Mouse (Mus musculus) ES-Bruce4 (cell line): ENCODE results near the gene Arfgap1. TPM values are rescaled to one million over a fixed set of nuclear protein-coding genes. Genes with fewer than 3 reads are reported as not detected.

Experiments
- H3K27ac ChIP-seq: 2 replicates; pipeline ENCODE4 v1.5.1; 2012; ENCODE audit warnings: low read length, inconsistent platforms; ENCODE audit not compliant: insufficient read depth
- H3K27me3 ChIP-seq: 2 replicates; pipeline ENCODE4 v1.6.1; 2012; ENCODE audit warnings: mild to moderate bottlenecking, low read length, inconsistent platforms; ENCODE audit not compliant: control insufficient read depth, poor library complexity, insufficient read depth, severe bottlenecking
- H3K36me3 ChIP-seq: 2 replicates; pipeline ENCODE4 v1.6.1; 2012; ENCODE audit warnings: inconsistent platforms, mild to moderate bottlenecking, low read length, moderate library complexity; ENCODE audit not compliant: control insufficient read depth, poor library complexity, insufficient read depth, severe bottlenecking
- H3K4me1 ChIP-seq: one replicate; pipeline ENCODE4 v1.8.1; 2011; ENCODE audit warnings: low read length; ENCODE audit not compliant: control insufficient read depth, insufficient read depth
- H3K4me3 ChIP-seq: 2 replicates; pipeline ENCODE4 v1.5.1; 2011; ENCODE audit warnings: low read depth, mild to moderate bottlenecking, low read length
- H3K9ac ChIP-seq: 2 replicates; pipeline ENCODE4 v1.6.1; 2012; ENCODE audit warnings: low read depth, mild to moderate bottlenecking, inconsistent platforms; ENCODE audit not compliant: poor library complexity, severe bottlenecking
- H3K9me3 ChIP-seq: replicated peaks from 2 replicates; pipeline ENCODE4 v1.6.1; 2012; ENCODE audit warnings: mild to moderate bottlenecking, low read length, inconsistent platforms; ENCODE audit not compliant: control insufficient read depth, poor library complexity, insufficient read depth, severe bottlenecking
- CTCF ChIP-seq: IDR thresholded peaks from one replicate; pipeline ENCODE4 v1.8.1; 2011; ENCODE audit warnings: low read depth, low read length
- EP300 ChIP-seq: IDR thresholded peaks from 2 replicates; pipeline ENCODE4 v1.6.1; 2011; ENCODE audit warnings: low read depth, low read length; ENCODE audit not compliant: insufficient read depth
- POLR2A ChIP-seq: IDR thresholded peaks from one replicate; pipeline ENCODE4 v1.8.1; 2011; ENCODE audit warnings: low read length; ENCODE audit not compliant: insufficient read depth
- polyA plus RNA-seq: library from polyadenylated mRNA; stranded (reverse); fragments of >200 nt; gene quantifications from 2 replicates; pipeline ENCODE4 v1.2.4, GENCODE M21; 2011; ENCODE audit warnings: low read depth; ENCODE audit not compliant: missing spikeins, insufficient read depth, insufficient read length

Gene Arfgap1
- 36.4 and 37.2 TPM in 2 replicates for polyA plus RNA-seq

DNA sequence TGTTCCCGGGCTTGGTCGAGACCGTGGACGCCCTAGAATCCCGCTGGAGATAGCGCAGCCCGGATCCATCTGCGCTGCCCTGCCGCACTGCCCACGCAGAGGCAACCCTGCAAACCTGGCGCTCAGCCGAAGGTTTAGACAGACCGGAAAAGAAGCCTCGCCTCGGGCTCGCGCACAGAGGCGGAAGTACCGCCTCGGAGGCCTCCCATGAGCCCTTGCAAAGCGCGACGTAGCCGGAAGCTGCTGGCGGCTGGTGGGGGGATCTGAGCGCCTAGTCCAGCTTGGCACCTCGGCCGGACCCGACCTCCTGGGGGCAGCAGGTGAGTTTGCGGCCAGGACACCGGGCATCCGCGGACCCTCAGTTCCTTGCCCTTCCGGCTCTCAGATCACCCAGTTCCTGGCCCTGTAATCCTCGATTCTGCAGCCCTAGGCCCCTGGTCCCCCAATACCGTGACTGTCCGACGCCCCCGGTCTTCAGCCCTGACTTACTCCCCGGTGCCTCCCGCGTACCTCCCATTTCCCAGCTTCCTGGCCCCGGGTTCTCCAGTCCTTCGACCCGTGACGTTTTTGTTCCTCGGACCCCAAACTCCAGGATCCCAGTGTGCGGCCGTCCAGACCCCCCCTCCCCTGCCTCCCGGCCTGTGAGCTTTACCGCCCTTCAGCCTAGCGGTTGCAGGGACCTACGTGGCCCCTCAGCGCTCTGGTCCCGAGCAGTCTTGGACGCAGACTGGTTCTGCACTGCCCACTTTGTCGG is at the start of gene Arfgap1:
TSS of gene Arfgap1 (plus strand) at position 216 of the 754 bp plus-strand sequence.
- TF ChIP-seq EP300 (no peak), POLR2A (peak; percentile 55)
- Histone ChIP-seq H3K27me3 (no peaks in the 10 kb centered on the region), H3K36me3 (peaks cover 9% of the 10 kb centered on the region), H3K9me3 (no peaks in the 10 kb centered on the region), H3K27ac (no peak within 1 kb of the TSS), H3K4me1 (no peaks in the 10 kb centered on the region), H3K9ac (peak within 1 kb of the TSS; percentile 84), H3K4me3 (peak within 1 kb of the TSS; percentile 74)

DNA sequence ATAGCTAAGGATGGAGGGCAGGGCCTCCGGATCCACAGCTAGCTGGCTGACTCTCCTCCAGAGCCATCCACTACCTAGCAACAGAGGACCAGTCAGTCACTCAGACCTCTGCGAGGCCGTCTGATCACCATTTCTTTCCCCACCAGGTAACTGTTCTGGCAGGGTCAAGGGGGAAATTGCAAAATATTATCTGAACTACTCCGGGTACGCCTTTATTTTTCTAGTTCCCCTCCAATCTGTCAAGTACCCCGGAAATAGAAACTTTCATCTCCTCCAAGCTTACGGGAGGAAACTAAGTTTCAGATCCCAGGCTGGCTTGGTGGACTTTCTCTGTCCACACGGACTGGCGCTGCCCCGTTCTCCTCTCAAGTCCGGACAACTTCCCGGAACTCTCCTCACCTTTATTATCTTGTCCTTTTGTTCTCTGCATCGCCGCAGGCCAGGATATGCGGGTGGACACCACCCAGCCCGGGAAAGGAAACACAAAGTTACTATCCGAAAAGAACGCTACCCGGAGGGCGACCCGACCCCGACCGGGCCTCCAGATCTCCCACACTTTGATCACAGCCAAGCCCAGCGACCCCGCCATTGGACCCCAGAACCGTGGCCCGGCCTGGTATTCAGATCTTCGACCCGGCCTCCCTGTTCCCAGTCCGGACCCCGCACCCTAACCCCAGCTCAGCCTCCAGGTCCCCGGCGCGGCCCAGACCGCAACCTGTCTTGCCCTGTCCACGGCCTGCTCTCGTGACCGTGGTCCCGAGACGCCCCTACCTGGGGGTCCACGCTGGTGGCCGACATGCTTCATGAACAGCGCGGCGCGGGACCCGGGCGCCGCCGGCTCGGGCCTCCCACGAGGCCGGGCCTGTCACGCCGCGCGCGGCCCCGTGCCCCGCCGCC is 46.9 kb upstream of the Arfgap1 start:
- no peak for TF ChIP-seq EP300
- no peak for TF ChIP-seq CTCF
- no peak for TF ChIP-seq POLR2A
- H3K9me3 ChIP-seq: no peaks in the 10 kb centered on the region
- no peaks in the 10 kb centered on the region for H3K4me1 ChIP-seq
- peak overlapping the region; percentile 87 for H3K4me3 ChIP-seq
- peaks cover 31% of the 10 kb centered on the region for H3K36me3 ChIP-seq
- H3K27me3 ChIP-seq: no peaks in the 10 kb centered on the region
- H3K27ac ChIP-seq: 0 out of 2 replicates have a peak overlapping the region, but pooled peaks have one; percentile 15
- peak overlapping the region; percentile 97 for H3K9ac ChIP-seq

DNA sequence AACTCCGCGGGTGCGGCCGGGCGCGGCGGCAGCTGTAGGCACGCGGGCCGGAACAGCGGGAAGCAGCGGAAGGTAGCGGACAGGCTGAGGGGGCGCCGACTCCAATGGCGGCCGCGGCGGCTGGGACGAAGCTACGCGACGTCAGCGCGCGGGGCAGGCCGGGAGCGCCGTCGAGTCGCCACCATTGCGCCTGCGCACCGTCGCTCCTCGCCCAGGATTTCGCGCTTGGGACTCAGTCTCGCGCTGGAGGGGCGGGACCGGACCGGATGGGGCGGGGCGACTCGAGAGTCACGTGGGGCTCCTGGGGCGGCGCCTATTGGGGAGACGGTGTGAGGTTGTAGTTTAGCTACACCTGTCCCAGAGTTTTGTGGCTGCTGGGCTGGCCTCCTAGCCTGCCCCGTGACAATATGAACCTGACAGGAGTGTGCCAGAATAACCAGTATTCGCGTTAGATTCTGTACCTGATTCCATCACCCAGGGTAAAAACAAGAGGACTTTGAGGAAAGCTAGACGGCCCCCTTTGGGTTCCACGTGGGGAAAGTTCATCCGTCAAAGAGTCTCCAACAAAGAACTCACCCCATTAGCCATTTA is 46.1 kb upstream of the Arfgap1 start, which contains the start of gene Ythdf1:
TSS of gene Ythdf1 (minus strand) at position 140 of the 591 bp plus-strand sequence.
- TF ChIP-seq CTCF (no peak), POLR2A (peak; percentile 49)
- H3K36me3 ChIP-seq: peaks cover 27% of the 10 kb centered on the region
- no peaks in the 10 kb centered on the region for H3K27me3 ChIP-seq
- H3K9ac ChIP-seq: peak within 1 kb of the TSS; percentile 97
- no peaks in the 10 kb centered on the region for H3K4me1 ChIP-seq
- H3K9me3 ChIP-seq: no peaks in the 10 kb centered on the region
- H3K27ac ChIP-seq: peak within 1 kb of the TSS; percentile 39; the same call in 1 of the 2 replicates
- peak within 1 kb of the TSS; percentile 87 for H3K4me3 ChIP-seq

DNA sequence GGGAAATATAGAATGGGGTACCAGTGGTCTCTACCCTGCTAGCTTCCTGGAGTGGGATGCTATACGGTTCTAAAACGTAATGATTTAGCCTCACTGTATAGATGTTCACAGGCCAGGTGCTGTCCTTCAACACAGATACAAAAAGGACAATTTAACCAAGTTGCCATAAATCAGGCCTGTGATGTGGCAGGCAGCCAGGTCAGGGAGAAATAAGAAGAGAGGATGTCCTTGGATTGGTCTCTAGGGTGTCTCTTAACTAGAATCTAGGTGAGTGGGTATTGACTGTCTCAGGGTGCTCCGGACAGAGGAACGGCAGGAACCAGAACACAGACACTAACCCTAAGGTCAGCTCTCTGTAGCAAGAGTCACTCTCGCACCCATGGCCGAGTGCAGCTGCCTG is 44.3 kb upstream of the Arfgap1 start:
- Histone ChIP-seq H3K36me3 (peaks cover 12% of the 10 kb centered on the region), H3K9me3 (no peaks in the 10 kb centered on the region), H3K4me3 (no peak overlapping the region), H3K27ac (no peak overlapping the region), H3K9ac (no peak overlapping the region), H3K27me3 (no peaks in the 10 kb centered on the region), H3K4me1 (no peaks in the 10 kb centered on the region)
- TF ChIP-seq POLR2A (no peak), EP300 (no peak), CTCF (no peak)

DNA sequence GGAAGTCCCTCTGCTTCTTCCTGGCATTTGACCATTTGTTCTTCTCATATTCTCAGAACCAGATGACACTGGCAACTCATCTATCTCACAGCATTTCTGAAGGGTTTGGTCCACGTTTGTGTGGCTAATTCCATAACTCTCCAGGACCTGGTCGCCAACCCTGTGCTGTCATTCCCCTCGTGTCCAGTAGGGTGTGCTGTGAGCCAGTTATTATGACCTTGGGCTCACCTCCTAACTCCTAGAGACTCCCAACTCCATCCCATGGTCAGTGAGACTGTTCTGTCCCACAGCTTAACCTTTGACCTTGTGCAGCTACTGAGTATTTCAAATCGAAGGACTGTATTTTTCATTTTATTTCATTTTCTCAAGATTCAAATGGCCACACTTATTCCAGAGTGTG is 41.8 kb upstream of the Arfgap1 start:
- peak; percentile 94 for TF ChIP-seq CTCF
- TF ChIP-seq EP300: no peak
- no peak overlapping the region for H3K4me3 ChIP-seq
- peaks cover 2% of the 10 kb centered on the region for H3K4me1 ChIP-seq
- H3K27ac ChIP-seq: no peak overlapping the region
- no peaks in the 10 kb centered on the region for H3K9me3 ChIP-seq
- no peak overlapping the region for H3K9ac ChIP-seq
- no peaks in the 10 kb centered on the region for H3K27me3 ChIP-seq
- H3K36me3 ChIP-seq: no peaks in the 10 kb centered on the region
